Mouse (Mus musculus) small intestine, adult 2 months (tissue): ENCODE data around the gene Arid3b.

ENCODE experiments used
- CTCF ChIP-seq: fragments of 200-500 bp; IDR thresholded peaks from 2 replicates; pipeline ENCODE4 v1.5.1; 2012; ENCODE audit warnings: low read depth, mild to moderate bottlenecking, control low read depth, inconsistent platforms, low read length, moderate library complexity, mixed read lengths; ENCODE audit not compliant: insufficient replicate concordance, insufficient read length; ENCODE audit errors: extremely low read depth
- POLR2A ChIP-seq: fragments of 200-500 bp; IDR thresholded peaks from 2 replicates; pipeline ENCODE4 v1.6.1; 2012; ENCODE audit warnings: low read depth, mild to moderate bottlenecking, control low read depth, inconsistent platforms, low read length, moderate library complexity

DNA sequence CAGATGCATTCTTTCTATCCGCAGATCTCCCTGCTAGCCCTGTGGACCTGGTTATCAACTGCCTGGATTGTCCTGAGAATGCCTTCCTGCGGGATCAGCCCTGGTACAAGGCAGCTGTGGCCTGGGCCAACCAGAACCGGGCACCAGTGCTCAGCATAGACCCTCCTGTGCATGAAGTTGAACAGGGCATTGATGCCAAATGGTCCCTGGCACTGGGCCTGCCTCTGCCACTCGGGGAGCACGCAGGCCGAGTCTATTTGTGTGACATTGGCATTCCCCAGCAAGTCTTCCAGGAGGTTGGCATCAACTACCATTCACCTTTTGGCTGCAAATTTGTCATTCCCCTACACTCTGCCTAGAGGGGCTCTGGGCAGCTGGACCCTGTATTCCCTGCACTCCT, 88.5 kb downstream of the Arid3b start:
- TF ChIP-seq CTCF: no peak
- no peak for TF ChIP-seq POLR2A
